Mouse (Mus musculus) ES-Bruce4 (cell line): ENCODE results near the gene Tcaf1. TPM values are rescaled to one million over a fixed set of nuclear protein-coding genes. Genes with fewer than 3 reads are reported as not detected.

Experiments used
- H3K27ac ChIP-seq: 2 replicates; pipeline ENCODE4 v1.5.1; 2012; ENCODE audit warnings: low read length, inconsistent platforms; ENCODE audit not compliant: insufficient read depth
- H3K27me3 ChIP-seq: 2 replicates; pipeline ENCODE4 v1.6.1; 2012; ENCODE audit warnings: mild to moderate bottlenecking, low read length, inconsistent platforms; ENCODE audit not compliant: control insufficient read depth, poor library complexity, insufficient read depth, severe bottlenecking
- H3K36me3 ChIP-seq: 2 replicates; pipeline ENCODE4 v1.6.1; 2012; ENCODE audit warnings: inconsistent platforms, mild to moderate bottlenecking, low read length, moderate library complexity; ENCODE audit not compliant: control insufficient read depth, poor library complexity, insufficient read depth, severe bottlenecking
- H3K4me1 ChIP-seq: one replicate; pipeline ENCODE4 v1.8.1; 2011; ENCODE audit warnings: low read length; ENCODE audit not compliant: control insufficient read depth, insufficient read depth
- H3K4me3 ChIP-seq: 2 replicates; pipeline ENCODE4 v1.5.1; 2011; ENCODE audit warnings: low read depth, mild to moderate bottlenecking, low read length
- H3K9ac ChIP-seq: 2 replicates; pipeline ENCODE4 v1.6.1; 2012; ENCODE audit warnings: low read depth, mild to moderate bottlenecking, inconsistent platforms; ENCODE audit not compliant: poor library complexity, severe bottlenecking
- H3K9me3 ChIP-seq: replicated peaks from 2 replicates; pipeline ENCODE4 v1.6.1; 2012; ENCODE audit warnings: mild to moderate bottlenecking, low read length, inconsistent platforms; ENCODE audit not compliant: control insufficient read depth, poor library complexity, insufficient read depth, severe bottlenecking
- CTCF ChIP-seq: IDR thresholded peaks from one replicate; pipeline ENCODE4 v1.8.1; 2011; ENCODE audit warnings: low read depth, low read length
- EP300 ChIP-seq: IDR thresholded peaks from 2 replicates; pipeline ENCODE4 v1.6.1; 2011; ENCODE audit warnings: low read depth, low read length; ENCODE audit not compliant: insufficient read depth
- POLR2A ChIP-seq: IDR thresholded peaks from one replicate; pipeline ENCODE4 v1.8.1; 2011; ENCODE audit warnings: low read length; ENCODE audit not compliant: insufficient read depth
- polyA plus RNA-seq: library from polyadenylated mRNA; stranded (reverse); fragments of >200 nt; gene quantifications from 2 replicates; pipeline ENCODE4 v1.2.4, GENCODE M21; 2011; ENCODE audit warnings: low read depth; ENCODE audit not compliant: missing spikeins, insufficient read depth, insufficient read length

The Tcaf1 gene
- 25.2 and 35.6 TPM in 2 replicates for polyA plus RNA-seq

- Histone ChIP-seq H3K27me3 (no peaks in the 10 kb centered on the region), H3K36me3 (no peaks in the 10 kb centered on the region), H3K27ac (no peak within 1 kb of the TSS), H3K9me3 (no peaks in the 10 kb centered on the region), H3K9ac (peak within 1 kb of the TSS; percentile 34), H3K4me3 (peak within 1 kb of the TSS; percentile 80), H3K4me1 (no peaks in the 10 kb centered on the region)
- TF ChIP-seq CTCF, result no peak
Measured at GRCm38 (mm10) chr6:42709291-42710211, at the start of gene Tcaf1. TSS of gene Tcaf1 (minus strand) at chr6:42710088.

- H3K27ac ChIP-seq, result no peak within 1 kb of the TSS
- H3K9ac ChIP-seq, result no peak within 1 kb of the TSS
- no peaks in the 10 kb centered on the region for H3K9me3 ChIP-seq
- no peak for TF ChIP-seq POLR2A
- TF ChIP-seq CTCF, result no peak
- TF ChIP-seq EP300, result no peak
- no peaks in the 10 kb centered on the region for H3K27me3 ChIP-seq
- no peaks in the 10 kb centered on the region for H3K4me1 ChIP-seq
- no peak within 1 kb of the TSS for H3K4me3 ChIP-seq
- H3K36me3 ChIP-seq, result no peaks in the 10 kb centered on the region
Measured at GRCm38 (mm10) chr6:42756104-42756503, 46.2 kb upstream of the Tcaf1 start, which contains the start of gene Olfr38. TSS of gene Olfr38 (plus strand) at chr6:42756404.

DNA sequence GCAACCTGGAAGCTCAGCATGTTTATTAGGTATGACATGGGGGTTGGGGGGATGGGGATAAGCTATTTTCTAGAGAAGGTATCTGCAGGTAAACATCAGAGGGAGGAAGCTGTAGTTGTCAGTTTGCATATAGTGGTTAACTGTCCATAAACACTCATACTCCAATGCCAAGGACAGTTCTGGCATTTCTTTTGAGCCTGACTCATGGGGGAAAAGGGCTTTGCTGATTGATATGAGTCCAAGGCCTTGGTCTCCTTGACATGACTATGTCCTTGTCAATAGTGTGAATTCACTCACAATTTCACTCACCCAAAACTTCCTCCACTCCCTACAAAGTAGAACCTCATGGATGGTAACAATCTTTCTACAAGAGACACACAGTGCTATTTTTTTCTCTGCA, 38.0 kb upstream of the Tcaf1 start:
- TF ChIP-seq CTCF, result no peak
- H3K4me1 ChIP-seq, result no peaks in the 10 kb centered on the region

DNA sequence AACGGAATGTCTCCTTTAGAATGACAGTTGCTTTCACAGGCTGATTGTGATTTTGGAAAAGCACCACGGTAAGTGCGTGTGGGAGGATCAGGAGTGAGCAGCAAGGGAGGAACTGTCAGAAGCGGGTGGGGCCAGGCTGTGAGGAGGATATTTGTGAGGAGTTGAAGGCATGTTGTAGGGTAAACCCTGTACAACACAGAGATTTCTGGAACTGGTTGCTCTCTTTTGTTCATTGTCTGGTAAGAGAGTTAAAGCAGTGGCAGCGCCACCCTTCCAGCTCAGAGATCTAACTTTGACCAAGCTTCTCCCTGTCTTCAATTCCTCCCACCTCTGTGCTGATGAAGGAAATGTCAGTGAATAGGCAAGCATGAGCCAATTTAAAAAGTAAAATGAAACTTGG, 32.4 kb upstream of the Tcaf1 start:
- no peaks in the 10 kb centered on the region for H3K9me3 ChIP-seq
- no peak overlapping the region for H3K4me3 ChIP-seq
- no peak overlapping the region for H3K9ac ChIP-seq
- TF ChIP-seq EP300 (no peak), CTCF (no peak), POLR2A (no peak)
- no peaks in the 10 kb centered on the region for H3K27me3 ChIP-seq
- H3K4me1 ChIP-seq, result no peaks in the 10 kb centered on the region
- H3K36me3 ChIP-seq, result no peaks in the 10 kb centered on the region
- H3K27ac ChIP-seq, result no peak overlapping the region

More for the DNA sequence above, 38.0 kb upstream of the Tcaf1 start:
- no peak overlapping the region for H3K9ac ChIP-seq
- no peaks in the 10 kb centered on the region for H3K27me3 ChIP-seq
- no peaks in the 10 kb centered on the region for H3K36me3 ChIP-seq
- no peak overlapping the region for H3K27ac ChIP-seq
- no peak overlapping the region for H3K4me3 ChIP-seq
- H3K9me3 ChIP-seq, result no peaks in the 10 kb centered on the region

DNA sequence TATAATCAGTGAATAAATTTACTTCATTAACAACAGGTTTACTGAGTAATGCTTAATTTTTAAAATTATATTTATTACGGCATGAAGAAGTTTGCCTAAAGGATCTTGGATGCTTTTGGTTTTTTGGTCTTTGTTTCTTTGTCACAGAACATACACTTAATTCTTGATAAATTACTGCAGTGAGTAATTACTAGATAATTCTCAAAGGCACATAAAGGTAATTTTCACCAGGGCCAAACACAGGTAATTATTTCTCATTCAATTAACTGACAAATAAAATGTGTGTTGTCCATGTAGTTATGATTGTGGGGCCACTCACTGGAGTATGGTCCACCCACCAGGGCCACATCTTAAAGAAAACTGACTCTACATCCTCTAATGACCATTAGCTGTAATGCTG, 29.2 kb upstream of the Tcaf1 start, which contains the start of gene Olfr453:
Gene Olfr453 (plus strand): TSS at position 301 of the 400 bp plus-strand sequence.
- H3K9ac ChIP-seq, result no peak within 1 kb of the TSS
- no peaks in the 10 kb centered on the region for H3K9me3 ChIP-seq
- H3K27me3 ChIP-seq, result no peaks in the 10 kb centered on the region
- H3K36me3 ChIP-seq, result no peaks in the 10 kb centered on the region
- H3K27ac ChIP-seq, result no peak within 1 kb of the TSS
- no peaks in the 10 kb centered on the region for H3K4me1 ChIP-seq
- TF ChIP-seq EP300 (no peak), CTCF (no peak), POLR2A (no peak)
- no peak within 1 kb of the TSS for H3K4me3 ChIP-seq

GRCm38 (mm10) chr6:42717973-42718372, 8.1 kb upstream of the Tcaf1 start:
- Histone ChIP-seq H3K4me3 (no peak overlapping the region), H3K27ac (no peak overlapping the region), H3K27me3 (no peaks in the 10 kb centered on the region), H3K36me3 (no peaks in the 10 kb centered on the region), H3K9me3 (no peaks in the 10 kb centered on the region), H3K9ac (no peak overlapping the region), H3K4me1 (no peaks in the 10 kb centered on the region)
- TF ChIP-seq POLR2A (no peak), CTCF (no peak), EP300 (no peak)
